Mouse (Mus musculus) forebrain, embryonic 15.5 days (tissue): ENCODE measurements around the gene Gm9945. TPM values are rescaled to one million over a fixed set of nuclear protein-coding genes. Genes with fewer than 3 reads are reported as not detected.

Experiments used
- ATAC-seq: fragments of 200-750 bp; cut with Nextera tagmentation; replicated peaks from 2 replicates; pipeline ENCODE4 v1.8.0; 2017; ENCODE audit warnings: mild to moderate bottlenecking, moderate TSS enrichment, moderate library complexity
- H3K27ac ChIP-seq: fragments of 300-500 bp; sonication (generic); replicated peaks from 2 replicates; pipeline ENCODE4 v1.5.1; 2015; ENCODE audit warnings: mild to moderate bottlenecking, inconsistent platforms
- H3K27me3 ChIP-seq: fragments of 300-500 bp; sonication (generic); 2 replicates; pipeline ENCODE4 v1.6.1; 2015; ENCODE audit warnings: inconsistent platforms
- H3K36me3 ChIP-seq: fragments of 300-500 bp; sonication (generic); 2 replicates; pipeline ENCODE4 v1.6.1; 2015; ENCODE audit warnings: mild to moderate bottlenecking, inconsistent platforms
- H3K4me1 ChIP-seq: fragments of 300-500 bp; sonication (generic); 2 replicates; pipeline ENCODE4 v1.6.1; 2015; ENCODE audit warnings: inconsistent platforms
- H3K4me2 ChIP-seq: fragments of 300-500 bp; sonication (generic); replicated peaks from 2 replicates; pipeline ENCODE4 v1.6.1; 2015; ENCODE audit warnings: mild to moderate bottlenecking, inconsistent platforms
- H3K4me3 ChIP-seq: fragments of 300-500 bp; sonication (generic); 2 replicates; pipeline ENCODE4 v1.5.1; 2015; ENCODE audit warnings: mild to moderate bottlenecking, inconsistent platforms
- H3K9ac ChIP-seq: fragments of 300-500 bp; sonication (generic); replicated peaks from 2 replicates; pipeline ENCODE4 v1.6.1; 2015; ENCODE audit warnings: mild to moderate bottlenecking, inconsistent platforms
- H3K9me3 ChIP-seq: fragments of 300-500 bp; sonication (generic); 2 replicates; pipeline ENCODE4 v1.6.1; 2016; ENCODE audit warnings: inconsistent platforms
- WGBS: fragments of 180-500 bp; shearing (Covaris S2); methylation state at CpG from one replicate; pipeline ENCODE4 v1.1.7; 2015; ENCODE audit warnings: mixed read lengths; 5-methylcytosine and 5-hydroxymethylcytosine counted together
- polyA plus RNA-seq: library from polyadenylated mRNA; unstranded; fragments of >200 nt; fragmentation: Nextera tagmentation; extraction: Ambion mirVana; gene quantifications from 2 replicates; pipeline ENCODE4 v1.2.1, GENCODE M21; 2015

The Gm9945 gene
- polyA plus RNA-seq, 1 experiment from 2014 or later = 0.50 TPM

GRCm38 (mm10) chr11:53503738-53504137 is 23.8 kb downstream of the Gm9945 start:
- peaks cover 12% of the 10 kb centered on the region for H3K4me1 ChIP-seq
- 92% methylated on average over 5 of the region's 5 CpGs for WGBS

GRCm38 (mm10) chr11:53504376-53504775 is 24.4 kb downstream of the Gm9945 start:
- Histone ChIP-seq H3K4me3 (no peak overlapping the region), H3K36me3 (no peaks in the 10 kb centered on the region), H3K4me2 (no peak overlapping the region), H3K9me3 (no peaks in the 10 kb centered on the region), H3K27ac (no peak overlapping the region), H3K4me1 (peaks cover 12% of the 10 kb centered on the region), H3K27me3 (no peaks in the 10 kb centered on the region), H3K9ac (no peak overlapping the region)
- WGBS = 96% methylated on average over 8 of the region's 8 CpGs
- ATAC-seq = no peak

More at GRCm38 (mm10) chr11:53503738-53504137, 23.8 kb downstream of the Gm9945 start:
- no peak for ATAC-seq
- Histone ChIP-seq H3K4me3 (no peak overlapping the region), H3K27me3 (no peaks in the 10 kb centered on the region), H3K36me3 (no peaks in the 10 kb centered on the region), H3K27ac (no peak overlapping the region), H3K9ac (no peak overlapping the region), H3K4me2 (no peak overlapping the region), H3K9me3 (no peaks in the 10 kb centered on the region)

GRCm38 (mm10) chr11:53505026-53505663 is 25.2 kb downstream of the Gm9945 start:
- peak; percentile 55; the same call in 1 of the 2 replicates for ATAC-seq
- WGBS = 39% methylated on average over 5 of the region's 5 CpGs
- Histone ChIP-seq H3K9me3 (no peaks in the 10 kb centered on the region), H3K4me3 (no peak overlapping the region), H3K4me1 (peaks cover 12% of the 10 kb centered on the region), H3K36me3 (no peaks in the 10 kb centered on the region), H3K9ac (no peak overlapping the region), H3K4me2 (no peak overlapping the region), H3K27me3 (no peaks in the 10 kb centered on the region), H3K27ac (no peak overlapping the region; the same call in 1 of the 2 replicates)

GRCm38 (mm10) chr11:53507098-53507805 is 27.3 kb downstream of the Gm9945 start:
- Histone ChIP-seq H3K27ac (no peak overlapping the region), H3K36me3 (no peaks in the 10 kb centered on the region), H3K4me1 (peaks cover 8% of the 10 kb centered on the region), H3K27me3 (no peaks in the 10 kb centered on the region), H3K9ac (no peak overlapping the region), H3K4me3 (no peak overlapping the region), H3K4me2 (no peak overlapping the region), H3K9me3 (no peaks in the 10 kb centered on the region)
- WGBS = 86% methylated on average over 9 of the region's 9 CpGs
- ATAC-seq = no peak

GRCm38 (mm10) chr11:53508152-53508551 is 28.2 kb downstream of the Gm9945 start:
- no peak overlapping the region for H3K4me2 ChIP-seq
- no peak overlapping the region for H3K27ac ChIP-seq
- no peak overlapping the region for H3K4me3 ChIP-seq
- H3K36me3 ChIP-seq = no peaks in the 10 kb centered on the region
- peaks cover 8% of the 10 kb centered on the region for H3K4me1 ChIP-seq
- H3K9ac ChIP-seq = no peak overlapping the region
- ATAC-seq = no peak
- 57% methylated on average over 7 of the region's 7 CpGs for WGBS
- no peaks in the 10 kb centered on the region for H3K27me3 ChIP-seq
- no peaks in the 10 kb centered on the region for H3K9me3 ChIP-seq

- Histone ChIP-seq H3K27me3 (no peaks in the 10 kb centered on the region), H3K27ac (no peak overlapping the region), H3K9me3 (no peaks in the 10 kb centered on the region), H3K4me1 (peaks cover 8% of the 10 kb centered on the region), H3K9ac (no peak overlapping the region), H3K4me3 (no peak overlapping the region), H3K36me3 (no peaks in the 10 kb centered on the region), H3K4me2 (no peak overlapping the region)
- WGBS = 65% methylated on average over 3 of the region's 3 CpGs
- no peak for ATAC-seq
Measured at GRCm38 (mm10) chr11:53508591-53508990, 28.6 kb downstream of the Gm9945 start.

- Histone ChIP-seq H3K27me3 (no peaks in the 10 kb centered on the region), H3K9ac (no peak overlapping the region), H3K4me2 (no peak overlapping the region), H3K27ac (no peak overlapping the region), H3K9me3 (no peaks in the 10 kb centered on the region), H3K36me3 (no peaks in the 10 kb centered on the region), H3K4me3 (no peak overlapping the region), H3K4me1 (no peaks in the 10 kb centered on the region)
- 61% methylated on average over 5 of the region's 5 CpGs for WGBS
- ATAC-seq = no peak
Measured at GRCm38 (mm10) chr11:53510351-53510750, 30.4 kb downstream of the Gm9945 start.

GRCm38 (mm10) chr11:53516775-53517627 is 37.0 kb downstream of the Gm9945 start:
- Histone ChIP-seq H3K27ac (no peak overlapping the region), H3K9ac (no peak overlapping the region), H3K27me3 (no peaks in the 10 kb centered on the region), H3K9me3 (no peaks in the 10 kb centered on the region), H3K4me3 (no peak overlapping the region), H3K4me2 (no peak overlapping the region), H3K4me1 (peaks cover 19% of the 10 kb centered on the region), H3K36me3 (no peaks in the 10 kb centered on the region)
- WGBS = 68% methylated on average over 8 of the region's 8 CpGs
- ATAC-seq = no peak

GRCm38 (mm10) chr11:53518759-53519158 is 38.8 kb downstream of the Gm9945 start:
- Histone ChIP-seq H3K4me1 (peaks cover 32% of the 10 kb centered on the region), H3K4me2 (peak overlapping the region; percentile 73; the same call in 1 of the 2 replicates), H3K27me3 (no peaks in the 10 kb centered on the region), H3K9ac (no peak overlapping the region), H3K9me3 (no peaks in the 10 kb centered on the region), H3K4me3 (0 out of 2 replicates have a peak overlapping the region, but pooled peaks have one; percentile 81), H3K36me3 (no peaks in the 10 kb centered on the region), H3K27ac (no peak overlapping the region)
- 74% methylated on average over 5 of the region's 5 CpGs for WGBS
- no peak for ATAC-seq

GRCm38 (mm10) chr11:53519207-53520121 is 39.5 kb downstream of the Gm9945 start, which contains the start of gene Sept8:
TSS of gene Sept8 (plus strand) at chr11:53519257.
- 5% methylated on average over 78 of the region's 79 CpGs for WGBS
- H3K27me3 ChIP-seq = no peaks in the 10 kb centered on the region
- H3K27ac ChIP-seq = peak within 1 kb of the TSS; percentile 63
- peak within 1 kb of the TSS; percentile 77 for H3K9ac ChIP-seq
- H3K36me3 ChIP-seq = no peaks in the 10 kb centered on the region
- peak within 1 kb of the TSS; percentile 81 for H3K4me3 ChIP-seq
- peaks cover 37% of the 10 kb centered on the region for H3K4me1 ChIP-seq
- peak within 1 kb of the TSS; percentile 73 for H3K4me2 ChIP-seq
- H3K9me3 ChIP-seq = no peaks in the 10 kb centered on the region
- ATAC-seq = peak; percentile 92
